Mouse (Mus musculus) CH12.LX (cell line): ENCODE measurements around the gene Cwf19l1. TPM values are rescaled to one million over a fixed set of nuclear protein-coding genes. Genes with fewer than 3 reads are reported as not detected.

Experiments used
- DNase-seq: peaks from one replicate; pipeline ENCODE4 v3.0.0-alpha.2; 2013; ENCODE audit errors: extremely low read depth
- H3K27ac ChIP-seq: 2 replicates; pipeline ENCODE4 v1.5.1; 2012; ENCODE audit warnings: low read depth, mild to moderate bottlenecking, control low read depth, moderate library complexity; ENCODE audit not compliant: insufficient read depth
- H3K27me3 ChIP-seq: replicated peaks from 2 replicates; pipeline ENCODE3; 2012; ENCODE audit warnings: inconsistent platforms
- H3K36me3 ChIP-seq, 2 experiments: replicated peaks in 1 of 2; 2 replicates each; pipeline versions ENCODE3 to v1.6.1; 2012; ENCODE audit warnings: inconsistent platforms in 1 of 2, low read length in 1 of 2, mild to moderate bottlenecking in 1 of 2, mixed read lengths in 1 of 2, moderate library complexity in 1 of 2; ENCODE audit not compliant: control insufficient read depth in 1 of 2, insufficient read depth in 1 of 2
- H3K4me1 ChIP-seq, 2 experiments: 2 replicates each; pipeline ENCODE4 v1.6.1; 2012; ENCODE audit warnings: inconsistent platforms in 1 of 2, moderate library complexity in 1 of 2; ENCODE audit not compliant: insufficient read depth in 2 of 2, control insufficient read depth in 1 of 2
- H3K4me2 ChIP-seq: 2 replicates; pipeline ENCODE4 v1.6.1; 2012; ENCODE audit warnings: low read depth, mild to moderate bottlenecking, control low read depth; ENCODE audit not compliant: poor library complexity, insufficient read depth, severe bottlenecking
- H3K4me3 ChIP-seq, 3 experiments: fragments of 150-350 bp in 1 of 3; sonication (generic) in 1 of 3; replicated peaks in 1 of 3; 2 replicates each; pipeline versions ENCODE3 to v1.5.1; 2011 to 2012; ENCODE audit warnings: low read depth in 2 of 3, low read length in 2 of 3, mild to moderate bottlenecking in 2 of 3, moderate library complexity in 2 of 3, control low read depth in 1 of 3, improper control_type of control experiment in 1 of 3, inconsistent platforms in 1 of 3, mixed read lengths in 1 of 3; ENCODE audit not compliant: poor library complexity in 1 of 3
- H3K79me2 ChIP-seq: replicated peaks from 2 replicates; pipeline ENCODE4 v1.6.1; 2012; ENCODE audit warnings: mild to moderate bottlenecking, moderate library complexity; ENCODE audit not compliant: control insufficient read depth, poor library complexity, insufficient read depth, severe bottlenecking; ENCODE audit errors: extremely low read depth
- H3K9ac ChIP-seq: 2 replicates; pipeline ENCODE4 v1.6.1; 2012; ENCODE audit warnings: low read depth, mild to moderate bottlenecking, control low read depth, moderate library complexity; ENCODE audit not compliant: insufficient read depth
- H3K9me3 ChIP-seq: replicated peaks from 2 replicates; pipeline ENCODE3; 2012; ENCODE audit warnings: low read length, inconsistent platforms, mixed read lengths
- BHLHE40 ChIP-seq: IDR thresholded peaks from 2 replicates; pipeline ENCODE4 v1.6.1; 2011; ENCODE audit warnings: mild to moderate bottlenecking, low read depth, low read length, improper control_type of control experiment
- CHD2 ChIP-seq: IDR thresholded peaks from 2 replicates; pipeline ENCODE4 v1.6.1; 2011; ENCODE audit warnings: low read length, improper control_type of control experiment
- E2F4 ChIP-seq: IDR thresholded peaks from 2 replicates; pipeline ENCODE4 v1.6.1; 2011; ENCODE audit warnings: low read depth, low read length, improper control_type of control experiment; ENCODE audit not compliant: insufficient replicate concordance
- EP300 ChIP-seq: IDR thresholded peaks from 2 replicates; pipeline ENCODE4 v1.6.1; 2011; ENCODE audit warnings: low read length, improper control_type of control experiment
- ETS1 ChIP-seq: conservative IDR thresholded peaks from 2 replicates; pipeline ENCODE4 v1.6.1; 2012; ENCODE audit warnings: low read depth, mild to moderate bottlenecking, inconsistent platforms, low read length, improper control_type of control experiment, moderate library complexity
- GABPA ChIP-seq: IDR thresholded peaks from 2 replicates; pipeline ENCODE4 v1.6.1; 2012; ENCODE audit warnings: low read depth, low read length, improper control_type of control experiment, inconsistent platforms; ENCODE audit not compliant: insufficient replicate concordance
- JUND ChIP-seq: conservative IDR thresholded peaks from 2 replicates; pipeline ENCODE4 v1.6.1; 2011; ENCODE audit warnings: low read depth, low read length, improper control_type of control experiment
- KAT2A ChIP-seq: IDR thresholded peaks from 2 replicates; pipeline ENCODE4 v1.6.1; 2012; ENCODE audit warnings: low read length, improper control_type of control experiment, inconsistent platforms; ENCODE audit not compliant: insufficient replicate concordance
- MEF2A ChIP-seq: IDR thresholded peaks from 2 replicates; pipeline ENCODE4 v1.6.1; 2014; ENCODE audit warnings: low read depth, mild to moderate bottlenecking, inconsistent platforms, low read length, improper control_type of control experiment, borderline replicate concordance
- MYC ChIP-seq: IDR thresholded peaks from 2 replicates; pipeline ENCODE4 v1.6.1; 2011; ENCODE audit warnings: low read depth, mild to moderate bottlenecking, improper control_type of control experiment, low read length
- NELFE ChIP-seq: IDR thresholded peaks from 2 replicates; pipeline ENCODE4 v1.6.1; 2011; ENCODE audit warnings: low read depth, low read length, improper control_type of control experiment
- NRF1 ChIP-seq: IDR thresholded peaks from 2 replicates; pipeline ENCODE4 v1.6.1; 2014; ENCODE audit warnings: low read depth, mild to moderate bottlenecking, inconsistent platforms, low read length, improper control_type of control experiment, moderate library complexity
- POLR2A ChIP-seq: IDR thresholded peaks from 2 replicates; pipeline ENCODE4 v1.6.1; 2011; ENCODE audit warnings: low read depth, mild to moderate bottlenecking, improper control_type of control experiment, low read length
- RAD21 ChIP-seq: IDR thresholded peaks from 2 replicates; pipeline ENCODE4 v1.6.1; 2011; ENCODE audit warnings: low read depth, mild to moderate bottlenecking, low read length, improper control_type of control experiment, moderate library complexity
- RCOR1 ChIP-seq: conservative IDR thresholded peaks from 2 replicates; pipeline ENCODE4 v1.6.1; 2012; ENCODE audit warnings: low read depth, mild to moderate bottlenecking, inconsistent platforms, low read length, improper control_type of control experiment
- SMC3 ChIP-seq: IDR thresholded peaks from 2 replicates; pipeline ENCODE4 v1.6.1; 2011; ENCODE audit warnings: low read depth, low read length, improper control_type of control experiment
- TCF12 ChIP-seq: IDR thresholded peaks from 2 replicates; pipeline ENCODE4 v1.6.1; 2014; ENCODE audit warnings: low read depth, mild to moderate bottlenecking, inconsistent platforms, low read length, improper control_type of control experiment
- USF1 ChIP-seq: IDR thresholded peaks from 2 replicates; pipeline ENCODE4 v1.6.1; 2014; ENCODE audit warnings: low read depth, mild to moderate bottlenecking, inconsistent platforms, low read length, improper control_type of control experiment
- dilution Hi-C: fragments of 300-500 bp; cut with MboI; formaldehyde crosslinking; loops from 2 replicates; pipeline ENCODE4 v1.14.3; 2020; ENCODE audit warnings: low sequenced_read_pairs; ENCODE audit not compliant: extremely low pct_unique_long_range_greater_than_20kb, extremely low pct_ligation_motif_present
- in situ Hi-C: fragments of 300-500 bp; cut with MboI; formaldehyde crosslinking; loops from 3 replicates; pipeline ENCODE4 v1.14.3; 2019; ENCODE audit warnings: low sequenced_read_pairs, low pct_ligation_motif_present, low pct_unique_long_range_greater_than_20kb, mixed read lengths
- polyA plus RNA-seq: library from polyadenylated mRNA; unstranded; fragments of >175 nt; gene quantifications from 2 replicates; pipeline ENCODE4 v1.2.1, GENCODE M21; 2012; ENCODE audit warnings: low read depth; ENCODE audit not compliant: insufficient read length
- total RNA-seq, 2 experiments: library from RNA; depleted of rRNA; stranded (reverse); fragments of 300-350 nt in 1 of 2; fragments of >200 nt in 1 of 2; gene quantifications; 2 replicates each; pipeline ENCODE4 v1.2.3; 2012 to 2014

Cwf19l1 gene
- total and polyA plus RNA-seq, 3 experiments = 11.0 to 45.9 (median 30.4) TPM

DNA sequence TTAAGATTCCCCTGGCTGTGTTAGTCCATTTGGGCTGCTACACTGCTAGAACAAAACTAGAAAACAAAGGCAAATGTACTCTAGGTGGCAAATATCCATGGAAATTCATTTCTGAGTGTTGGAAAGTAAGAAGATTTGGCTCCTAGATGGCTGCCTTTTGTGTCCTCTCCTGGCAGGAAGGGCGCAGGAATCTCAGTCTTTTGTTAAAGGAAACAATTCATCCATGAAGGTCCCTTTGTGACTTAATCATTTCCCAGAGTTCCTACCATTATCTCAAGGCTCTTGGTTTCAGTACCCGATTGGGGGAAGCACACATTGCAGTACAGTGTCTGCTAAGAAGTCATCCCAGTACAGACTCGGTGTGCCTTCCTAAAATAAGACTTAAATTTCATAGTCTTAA is 49.4 kb downstream of the Cwf19l1 start:
- no peak overlapping the region for H3K9ac ChIP-seq
- H3K4me1 ChIP-seq = no peaks in the 10 kb centered on the region
- no peak overlapping the region for H3K27ac ChIP-seq
- TF ChIP-seq JUND (no peak), POLR2A (no peak), NELFE (no peak), KAT2A (no peak), TCF12 (no peak), GABPA (no peak), BHLHE40 (no peak)
- in situ Hi-C loops = no loop called here
- peaks cover 30 to 85% of the 10 kb centered on the region in 2 experiments for H3K36me3 ChIP-seq
- no peaks in the 10 kb centered on the region for H3K9me3 ChIP-seq
- no peaks in the 10 kb centered on the region for H3K27me3 ChIP-seq
- dilution Hi-C loops = no loop called here
- no peak for DNase-seq
- no peak overlapping the region for H3K4me3 ChIP-seq
- H3K79me2 ChIP-seq = no peaks in the 10 kb centered on the region
- no peak overlapping the region for H3K4me2 ChIP-seq

DNA sequence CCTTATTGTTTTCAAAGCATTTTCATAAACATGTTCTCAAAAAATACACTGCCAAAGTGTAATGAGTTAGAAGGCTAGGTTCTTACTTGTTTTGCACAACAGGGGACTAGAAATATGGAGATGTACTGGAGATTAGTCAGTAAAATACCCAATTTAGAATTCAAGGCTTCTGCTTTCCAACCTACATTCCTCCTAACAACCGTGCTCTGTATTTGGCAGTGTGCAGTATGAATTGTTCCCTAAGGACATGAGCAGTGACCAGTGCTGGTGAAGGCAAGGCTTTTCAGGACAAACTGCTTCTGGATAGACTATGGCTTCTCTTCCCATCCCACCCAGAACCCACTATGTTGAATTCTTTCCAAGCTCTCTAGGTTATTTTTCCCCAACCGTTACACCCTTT is 54.8 kb downstream of the Cwf19l1 start:
- no peak for TF ChIP-seq ETS1
- no peak for TF ChIP-seq E2F4
- TF ChIP-seq RCOR1 = no peak
- no peak for TF ChIP-seq USF1
- no peak for TF ChIP-seq KAT2A
- TF ChIP-seq SMC3 = no peak
- TF ChIP-seq EP300 = no peak
- no peak for TF ChIP-seq MEF2A
- TF ChIP-seq BHLHE40 = no peak
- no peak for TF ChIP-seq RAD21
- TF ChIP-seq NELFE = no peak
- no peak for TF ChIP-seq MYC
- no peak for TF ChIP-seq CHD2
- no peak for TF ChIP-seq GABPA
- no peak for TF ChIP-seq NRF1
- DNase-seq = no peak
- no peak overlapping the region for H3K4me2 ChIP-seq
- dilution Hi-C loops = no loop called here
- in situ Hi-C loops = no loop called here
- no peak overlapping the region for H3K9ac ChIP-seq
- peaks cover 46 to 84% of the 10 kb centered on the region in 2 experiments for H3K36me3 ChIP-seq
- H3K27ac ChIP-seq = no peak overlapping the region
- no peaks in the 10 kb centered on the region for H3K9me3 ChIP-seq
- H3K4me3 ChIP-seq = no peak overlapping the region
- no peaks in the 10 kb centered on the region for H3K79me2 ChIP-seq
- no peaks in the 10 kb centered on the region for H3K4me1 ChIP-seq
- no peaks in the 10 kb centered on the region for H3K27me3 ChIP-seq
